Mouse (Mus musculus) CH12.LX (cell line): Measurements from ENCODE around the gene Npb. TPM values are rescaled to one million over a fixed set of nuclear protein-coding genes. Genes with fewer than 3 reads are reported as not detected.

Experiments
- DNase-seq: peaks from one replicate; pipeline ENCODE4 v3.0.0-alpha.2; 2013; ENCODE audit errors: extremely low read depth
- H3K27ac ChIP-seq: 2 replicates; pipeline ENCODE4 v1.5.1; 2012; ENCODE audit warnings: low read depth, mild to moderate bottlenecking, control low read depth, moderate library complexity; ENCODE audit not compliant: insufficient read depth
- H3K27me3 ChIP-seq: replicated peaks from 2 replicates; pipeline ENCODE3; 2012; ENCODE audit warnings: inconsistent platforms
- H3K36me3 ChIP-seq, 2 experiments: replicated peaks in 1 of 2; 2 replicates each; pipeline versions ENCODE3 to v1.6.1; 2012; ENCODE audit warnings: inconsistent platforms in 1 of 2, low read length in 1 of 2, mild to moderate bottlenecking in 1 of 2, mixed read lengths in 1 of 2, moderate library complexity in 1 of 2; ENCODE audit not compliant: control insufficient read depth in 1 of 2, insufficient read depth in 1 of 2
- H3K4me1 ChIP-seq, 2 experiments: 2 replicates each; pipeline ENCODE4 v1.6.1; 2012; ENCODE audit warnings: inconsistent platforms in 1 of 2, moderate library complexity in 1 of 2; ENCODE audit not compliant: insufficient read depth in 2 of 2, control insufficient read depth in 1 of 2
- H3K4me2 ChIP-seq: 2 replicates; pipeline ENCODE4 v1.6.1; 2012; ENCODE audit warnings: low read depth, mild to moderate bottlenecking, control low read depth; ENCODE audit not compliant: poor library complexity, insufficient read depth, severe bottlenecking
- H3K4me3 ChIP-seq, 3 experiments: fragments of 150-350 bp in 1 of 3; sonication (generic) in 1 of 3; replicated peaks in 1 of 3; 2 replicates each; pipeline versions ENCODE3 to v1.5.1; 2011 to 2012; ENCODE audit warnings: low read depth in 2 of 3, low read length in 2 of 3, mild to moderate bottlenecking in 2 of 3, moderate library complexity in 2 of 3, control low read depth in 1 of 3, improper control_type of control experiment in 1 of 3, inconsistent platforms in 1 of 3, mixed read lengths in 1 of 3; ENCODE audit not compliant: poor library complexity in 1 of 3
- H3K79me2 ChIP-seq: replicated peaks from 2 replicates; pipeline ENCODE4 v1.6.1; 2012; ENCODE audit warnings: mild to moderate bottlenecking, moderate library complexity; ENCODE audit not compliant: control insufficient read depth, poor library complexity, insufficient read depth, severe bottlenecking; ENCODE audit errors: extremely low read depth
- H3K9ac ChIP-seq: 2 replicates; pipeline ENCODE4 v1.6.1; 2012; ENCODE audit warnings: low read depth, mild to moderate bottlenecking, control low read depth, moderate library complexity; ENCODE audit not compliant: insufficient read depth
- H3K9me3 ChIP-seq: replicated peaks from 2 replicates; pipeline ENCODE3; 2012; ENCODE audit warnings: low read length, inconsistent platforms, mixed read lengths
- BHLHE40 ChIP-seq: IDR thresholded peaks from 2 replicates; pipeline ENCODE4 v1.6.1; 2011; ENCODE audit warnings: mild to moderate bottlenecking, low read depth, low read length, improper control_type of control experiment
- CHD1 ChIP-seq: IDR thresholded peaks from 2 replicates; pipeline ENCODE4 v1.6.1; 2012; ENCODE audit warnings: low read depth, low read length, improper control_type of control experiment, inconsistent platforms
- CHD2 ChIP-seq: IDR thresholded peaks from 2 replicates; pipeline ENCODE4 v1.6.1; 2011; ENCODE audit warnings: low read length, improper control_type of control experiment
- CTCF ChIP-seq, 2 experiments: IDR thresholded peaks in 1 of 2; conservative IDR thresholded peaks in 1 of 2; 2 replicates each; pipeline ENCODE4 v1.5.1; 2011 to 2012; ENCODE audit warnings: low read depth in 2 of 2, low read length in 2 of 2, improper control_type of control experiment in 1 of 2, inconsistent platforms in 1 of 2, mild to moderate bottlenecking in 1 of 2, moderate library complexity in 1 of 2
- E2F4 ChIP-seq: IDR thresholded peaks from 2 replicates; pipeline ENCODE4 v1.6.1; 2011; ENCODE audit warnings: low read depth, low read length, improper control_type of control experiment; ENCODE audit not compliant: insufficient replicate concordance
- ELF1 ChIP-seq: IDR thresholded peaks from 2 replicates; pipeline ENCODE4 v1.6.1; 2014; ENCODE audit warnings: low read depth, mild to moderate bottlenecking, inconsistent platforms, low read length, improper control_type of control experiment
- EP300 ChIP-seq: IDR thresholded peaks from 2 replicates; pipeline ENCODE4 v1.6.1; 2011; ENCODE audit warnings: low read length, improper control_type of control experiment
- IRF4 ChIP-seq: IDR thresholded peaks from 2 replicates; pipeline ENCODE4 v1.6.1; 2014; ENCODE audit warnings: low read depth, mild to moderate bottlenecking, inconsistent platforms, low read length, improper control_type of control experiment
- KAT2A ChIP-seq: IDR thresholded peaks from 2 replicates; pipeline ENCODE4 v1.6.1; 2012; ENCODE audit warnings: low read length, improper control_type of control experiment, inconsistent platforms; ENCODE audit not compliant: insufficient replicate concordance
- MAFK ChIP-seq: IDR thresholded peaks from 2 replicates; pipeline ENCODE4 v1.6.1; 2011; ENCODE audit warnings: low read length, improper control_type of control experiment; ENCODE audit not compliant: insufficient replicate concordance
- MAX ChIP-seq: IDR thresholded peaks from 2 replicates; pipeline ENCODE4 v1.6.1; 2011; ENCODE audit warnings: low read length, improper control_type of control experiment
- MAZ ChIP-seq: IDR thresholded peaks from 2 replicates; pipeline ENCODE4 v1.6.1; 2012; ENCODE audit warnings: low read depth, mild to moderate bottlenecking, inconsistent platforms, low read length, improper control_type of control experiment, moderate library complexity
- MEF2A ChIP-seq: IDR thresholded peaks from 2 replicates; pipeline ENCODE4 v1.6.1; 2014; ENCODE audit warnings: low read depth, mild to moderate bottlenecking, inconsistent platforms, low read length, improper control_type of control experiment, borderline replicate concordance
- MXI1 ChIP-seq: IDR thresholded peaks from 2 replicates; pipeline ENCODE4 v1.6.1; 2011; ENCODE audit warnings: mild to moderate bottlenecking, low read depth, low read length, improper control_type of control experiment
- MYC ChIP-seq: IDR thresholded peaks from 2 replicates; pipeline ENCODE4 v1.6.1; 2011; ENCODE audit warnings: low read depth, mild to moderate bottlenecking, improper control_type of control experiment, low read length
- NELFE ChIP-seq: IDR thresholded peaks from 2 replicates; pipeline ENCODE4 v1.6.1; 2011; ENCODE audit warnings: low read depth, low read length, improper control_type of control experiment
- NRF1 ChIP-seq: IDR thresholded peaks from 2 replicates; pipeline ENCODE4 v1.6.1; 2014; ENCODE audit warnings: low read depth, mild to moderate bottlenecking, inconsistent platforms, low read length, improper control_type of control experiment, moderate library complexity
- PAX5 ChIP-seq: IDR thresholded peaks from 2 replicates; pipeline ENCODE4 v1.6.1; 2012; ENCODE audit warnings: low read length, inconsistent platforms, mixed read lengths
- POLR2A ChIP-seq: IDR thresholded peaks from 2 replicates; pipeline ENCODE4 v1.6.1; 2011; ENCODE audit warnings: low read depth, mild to moderate bottlenecking, improper control_type of control experiment, low read length
- POLR2AphosphoS2 ChIP-seq: IDR thresholded peaks from 2 replicates; pipeline ENCODE4 v1.6.1; 2011; ENCODE audit warnings: low read depth, low read length, improper control_type of control experiment
- RAD21 ChIP-seq: IDR thresholded peaks from 2 replicates; pipeline ENCODE4 v1.6.1; 2011; ENCODE audit warnings: low read depth, mild to moderate bottlenecking, low read length, improper control_type of control experiment, moderate library complexity
- RCOR1 ChIP-seq: conservative IDR thresholded peaks from 2 replicates; pipeline ENCODE4 v1.6.1; 2012; ENCODE audit warnings: low read depth, mild to moderate bottlenecking, inconsistent platforms, low read length, improper control_type of control experiment
- SIN3A ChIP-seq: IDR thresholded peaks from 2 replicates; pipeline ENCODE4 v1.6.1; 2012; ENCODE audit warnings: low read length, improper control_type of control experiment, inconsistent platforms
- SMC3 ChIP-seq: IDR thresholded peaks from 2 replicates; pipeline ENCODE4 v1.6.1; 2011; ENCODE audit warnings: low read depth, low read length, improper control_type of control experiment
- TBP ChIP-seq: conservative IDR thresholded peaks from 2 replicates; pipeline ENCODE4 v1.6.1; 2011; ENCODE audit warnings: low read depth, low read length, improper control_type of control experiment
- TCF12 ChIP-seq: IDR thresholded peaks from 2 replicates; pipeline ENCODE4 v1.6.1; 2014; ENCODE audit warnings: low read depth, mild to moderate bottlenecking, inconsistent platforms, low read length, improper control_type of control experiment
- UBTF ChIP-seq: IDR thresholded peaks from 2 replicates; pipeline ENCODE4 v1.6.1; 2012; ENCODE audit warnings: low read depth, mild to moderate bottlenecking, inconsistent platforms, low read length, improper control_type of control experiment, moderate library complexity
- USF1 ChIP-seq: IDR thresholded peaks from 2 replicates; pipeline ENCODE4 v1.6.1; 2014; ENCODE audit warnings: low read depth, mild to moderate bottlenecking, inconsistent platforms, low read length, improper control_type of control experiment
- USF2 ChIP-seq: conservative IDR thresholded peaks from 2 replicates; pipeline ENCODE4 v1.6.1; 2011; ENCODE audit warnings: low read depth, low read length, improper control_type of control experiment
- ZKSCAN1 ChIP-seq: IDR thresholded peaks from 2 replicates; pipeline ENCODE4 v1.6.1; 2012; ENCODE audit warnings: low read depth, inconsistent platforms, low read length, improper control_type of control experiment, borderline replicate concordance
- dilution Hi-C: fragments of 300-500 bp; cut with MboI; formaldehyde crosslinking; loops from 2 replicates; pipeline ENCODE4 v1.14.3; 2020; ENCODE audit warnings: low sequenced_read_pairs; ENCODE audit not compliant: extremely low pct_unique_long_range_greater_than_20kb, extremely low pct_ligation_motif_present
- in situ Hi-C: fragments of 300-500 bp; cut with MboI; formaldehyde crosslinking; loops from 3 replicates; pipeline ENCODE4 v1.14.3; 2019; ENCODE audit warnings: low sequenced_read_pairs, low pct_ligation_motif_present, low pct_unique_long_range_greater_than_20kb, mixed read lengths
- polyA plus RNA-seq: library from polyadenylated mRNA; unstranded; fragments of >175 nt; gene quantifications from 2 replicates; pipeline ENCODE4 v1.2.1, GENCODE M21; 2012; ENCODE audit warnings: low read depth; ENCODE audit not compliant: insufficient read length
- total RNA-seq, 2 experiments: library from RNA; depleted of rRNA; stranded (reverse); fragments of 300-350 nt in 1 of 2; fragments of >200 nt in 1 of 2; gene quantifications; 2 replicates each; pipeline ENCODE4 v1.2.3; 2012 to 2014

Npb gene
- total and polyA plus RNA-seq, 3 experiments, result 0.55 to 1.3 TPM; not detected in 1

- TF ChIP-seq ZKSCAN1 (no peak), MAFK (no peak), PAX5 (no peak), E2F4 (0 out of 2 replicates have a peak, but pooled peaks have one; percentile 51), EP300 (no peak), USF1 (peak; percentile 72), MAZ (peak; percentile 74; the same call in 1 of the 2 replicates), SIN3A (peak; percentile 84), KAT2A (peak; percentile 88; the same call in 1 of the 2 replicates), POLR2A (peak; percentile 84), CHD2 (peak; percentile 77), MYC (peak; percentile 99), RAD21 (no peak), RCOR1 (0 out of 2 replicates have a peak, but pooled peaks have one; percentile 70), BHLHE40 (peak; percentile 77), ELF1 (peak; percentile 100), NRF1 (peak; percentile 98), UBTF (no peak), MXI1 (peak; percentile 93), MEF2A (peak; percentile 69)
- TF ChIP-seq, all 38 proteins: peak for 25
These were observed 26.6 kb upstream of the Npb start, which contains the start of gene Arhgdia (continued) for GRCm38 (mm10) chr11:120581490-120582267.

GRCm38 (mm10) chr11:120582268-120582981 lies 25.9 kb upstream of the Npb start:
- Histone ChIP-seq H3K27me3 (no peaks in the 10 kb centered on the region), H3K9me3 (peaks cover 4% of the 10 kb centered on the region), H3K4me2 (peak overlapping the region; percentile 74), H3K36me3 (peaks cover 50 to 64% of the 10 kb centered on the region in 2 experiments), H3K9ac (peak overlapping the region; percentile 93), H3K4me1 (peaks cover 11 to 40% of the 10 kb centered on the region in 2 experiments), H3K27ac (peak overlapping the region; percentile 89), H3K4me3 (peak overlapping the region; percentile 61 to 85 (median 77)), H3K79me2 (peaks cover 27% of the 10 kb centered on the region)
- in situ Hi-C loops, result no loop called here
- dilution Hi-C loops, result no loop called here
- peak; percentile 65 to 81 for TF ChIP-seq CTCF (conservative IDR thresholded peaks at IDR 0.05 in 1 of 2, IDR thresholded peaks at IDR 0.05 in 1 of 2; ENCODE audit: low read depth in 2 of 2, low read length in 2 of 2)
- no peak for TF ChIP-seq NELFE
- TF ChIP-seq RAD21, result peak; percentile 44
- TF ChIP-seq BHLHE40, result peak; percentile 67
- TF ChIP-seq POLR2A, result 0 out of 2 replicates have a peak, but pooled peaks have one; percentile 5
- TF ChIP-seq MYC, result peak; percentile 58; the same call in 1 of the 2 replicates
- no peak for TF ChIP-seq CHD1
- TF ChIP-seq USF2, result peak; percentile 82
- peak; percentile 86 for TF ChIP-seq MAX
- no peak for TF ChIP-seq IRF4
- TF ChIP-seq SMC3, result peak; percentile 6; the same call in 1 of the 2 replicates
- TF ChIP-seq TBP, result 0 out of 2 replicates have a peak, but pooled peaks have one; percentile 45
- TF ChIP-seq TCF12, result peak; percentile 34; the same call in 1 of the 2 replicates
- peak; percentile 69 for TF ChIP-seq USF1
- TF ChIP-seq CHD2, result no peak
- 0 out of 2 replicates have a peak, but pooled peaks have one; percentile 2 for TF ChIP-seq EP300
- TF ChIP-seq UBTF, result no peak
- TF ChIP-seq POLR2AphosphoS2, result 0 out of 2 replicates have a peak, but pooled peaks have one; percentile 27
- DNase-seq, result peak; percentile 75
